Mouse (Mus musculus): ENCODE measurements around the gene Mtfp1. TPM values are rescaled to one million over a fixed set of nuclear protein-coding genes. Genes with fewer than 3 reads are reported as not detected.
A peak's percentile ranks its signal among the peaks of the same experiment; 100 is the strongest.

Mtfp1 gene
- total and polyA plus RNA-seq, 3 experiments: 6.5 to 14.2 (median 12.7) TPM

DNA sequence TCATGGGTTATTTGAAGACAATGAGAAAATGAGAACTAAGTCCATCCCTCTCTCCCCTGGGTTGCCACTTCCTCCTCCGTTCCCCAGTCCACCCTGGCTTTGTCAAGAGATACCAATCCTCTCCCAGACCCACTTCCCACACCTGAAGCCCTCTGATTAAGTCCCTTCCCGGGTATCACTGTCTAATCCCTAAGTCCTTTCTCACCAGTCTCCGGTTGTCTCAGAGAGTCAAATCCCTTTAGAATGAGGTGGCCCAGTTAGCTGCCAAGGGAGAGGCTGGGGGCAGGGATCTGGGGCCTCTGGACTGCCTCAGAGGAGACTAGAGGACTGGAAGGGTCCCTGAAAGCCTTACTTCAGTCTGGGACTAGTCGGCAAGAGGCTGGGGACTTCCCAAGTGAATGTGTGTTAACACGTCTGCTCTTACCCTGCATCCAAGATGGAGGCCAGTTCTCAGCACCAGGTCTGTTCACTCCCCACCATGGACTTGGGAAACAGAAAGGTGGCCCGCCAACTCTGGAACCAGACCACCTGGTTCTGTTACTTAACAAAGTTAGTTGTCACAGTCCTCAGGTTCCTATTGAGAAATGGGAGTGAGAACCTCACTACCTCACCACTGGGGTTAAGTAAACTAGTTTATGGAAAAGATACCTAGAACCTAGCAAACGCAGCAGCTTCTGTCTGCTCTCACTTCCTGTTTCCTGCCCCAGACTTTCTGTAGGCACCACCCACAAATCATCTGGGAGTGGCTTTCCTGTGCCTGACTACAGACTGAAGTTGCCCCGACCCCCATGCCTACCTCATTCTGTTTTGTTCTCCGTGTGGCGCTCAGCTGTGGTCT lies 27.7 kb upstream of the Mtfp1 start, which contains the start of gene Sec14l2:
Sec14l2 (minus strand) TSS at position 674 of the 838 bp plus-strand sequence.
- peak; percentile 72 for DNase-seq (ENCODE audit: low spot score)
- H3K9me3 ChIP-seq (replicated peaks): no peaks in the 10 kb centered on the region; the same call in 1 of the 2 replicates
- peaks cover 6% of the 10 kb centered on the region for H3K36me3 ChIP-seq (replicated peaks)
- peak within 1 kb of the TSS; percentile 67 for H3K4me3 ChIP-seq (ENCODE audit: low read depth, low read length)
- H3K27me3 ChIP-seq (ENCODE audit: insufficient read depth, low read length): peaks cover 33% of the 10 kb centered on the region
- TF ChIP-seq GATA1 (IDR thresholded peaks at IDR 0.05; ENCODE audit: borderline replicate concordance, low read length) (no peak), TAL1 (conservative IDR thresholded peaks at IDR 0.05; ENCODE audit: low read depth, low read length) (no peak)
- H3K4me1 ChIP-seq (ENCODE audit: insufficient read depth, low read depth, low read length): peaks cover 53% of the 10 kb centered on the region
- ATAC-seq (ENCODE audit: extremely low read depth, insufficient number of reproducible peaks, low FRiP score, poor library complexity, severe bottlenecking): peak; percentile 62

DNA sequence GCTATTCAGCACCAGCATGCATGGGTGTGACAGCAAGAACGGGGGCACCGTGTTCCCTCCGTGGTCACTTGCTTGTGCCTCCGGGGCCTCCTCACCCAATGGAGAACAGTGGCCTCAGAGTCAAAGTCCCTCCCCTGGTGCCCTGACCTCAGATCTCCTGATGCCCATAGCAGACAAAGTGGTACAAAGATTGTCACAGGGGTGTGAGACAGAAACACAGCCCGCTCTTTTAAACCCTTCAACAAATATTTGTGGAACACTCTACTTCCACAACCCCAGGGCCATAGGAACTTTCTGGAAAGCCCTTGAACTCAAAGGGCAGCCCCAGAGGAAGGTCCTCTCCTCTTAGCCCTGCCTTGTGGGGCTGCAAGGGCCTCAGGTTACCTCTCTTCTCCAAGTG lies 27.0 kb upstream of the Mtfp1 start:
- H3K4me3 ChIP-seq (ENCODE audit: low read depth, low read length): peak overlapping the region; percentile 67; the same call in 1 of the 2 replicates
- peaks cover 40% of the 10 kb centered on the region for H3K27me3 ChIP-seq (ENCODE audit: insufficient read depth, low read length)
- no peak for DNase-seq (ENCODE audit: low spot score)
- peaks cover 58% of the 10 kb centered on the region for H3K4me1 ChIP-seq (ENCODE audit: insufficient read depth, low read depth, low read length)
- no peaks in the 10 kb centered on the region; the same call in 1 of the 2 replicates for H3K9me3 ChIP-seq (replicated peaks)
- ATAC-seq (ENCODE audit: extremely low read depth, insufficient number of reproducible peaks, low FRiP score, poor library complexity, severe bottlenecking): no peak
- TF ChIP-seq GATA2 (IDR thresholded peaks at IDR 0.05; ENCODE audit: borderline replicate concordance, low read depth, low read length): no peak
- TF ChIP-seq CTCF (IDR thresholded peaks at IDR 0.05; ENCODE audit: low read depth, low read length): no peak
- TF ChIP-seq GATA1 (IDR thresholded peaks at IDR 0.05; ENCODE audit: borderline replicate concordance, low read length): no peak
- peaks cover 6% of the 10 kb centered on the region for H3K36me3 ChIP-seq (replicated peaks)

DNA sequence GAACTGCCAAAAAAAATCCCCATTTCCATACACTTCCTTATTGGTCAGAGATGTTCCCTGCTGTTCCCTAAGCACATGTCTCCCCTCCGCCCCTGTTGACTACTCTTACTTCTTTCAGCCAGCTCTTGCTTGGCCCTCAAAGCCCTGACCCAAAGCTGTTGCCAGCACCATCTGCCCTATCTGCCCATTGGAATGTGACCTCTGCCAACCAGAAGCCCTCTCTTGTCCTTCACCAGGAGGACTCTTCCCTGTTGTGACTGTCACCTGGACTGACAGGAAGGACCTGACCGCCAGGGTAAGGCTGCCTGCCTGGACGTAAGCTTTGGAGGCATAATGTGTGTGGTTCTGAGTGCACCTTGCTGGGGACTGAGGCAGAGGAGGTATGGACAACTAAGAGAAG lies 26.4 kb upstream of the Mtfp1 start:
- H3K36me3 ChIP-seq (replicated peaks): peaks cover 6% of the 10 kb centered on the region
- no peak overlapping the region for H3K4me3 ChIP-seq (ENCODE audit: low read depth, low read length)
- DNase-seq (ENCODE audit: low spot score): no peak
- no peak for TF ChIP-seq GATA1 (IDR thresholded peaks at IDR 0.05; ENCODE audit: borderline replicate concordance, low read length)
- no peak for TF ChIP-seq TAL1 (conservative IDR thresholded peaks at IDR 0.05; ENCODE audit: low read depth, low read length)
- TF ChIP-seq POLR2AphosphoS5 (IDR thresholded peaks at IDR 0.05; ENCODE audit: insufficient replicate concordance, low read depth, low read length): no peak
- no peak for TF ChIP-seq CTCF (IDR thresholded peaks at IDR 0.05; ENCODE audit: low read depth, low read length)
- TF ChIP-seq GATA2 (IDR thresholded peaks at IDR 0.05; ENCODE audit: borderline replicate concordance, low read depth, low read length): no peak
- no peaks in the 10 kb centered on the region; the same call in 1 of the 2 replicates for H3K9me3 ChIP-seq (replicated peaks)
- peaks cover 64% of the 10 kb centered on the region for H3K4me1 ChIP-seq (ENCODE audit: insufficient read depth, low read depth, low read length)
- no peak for ATAC-seq (ENCODE audit: extremely low read depth, insufficient number of reproducible peaks, low FRiP score, poor library complexity, severe bottlenecking)
- peaks cover 45% of the 10 kb centered on the region for H3K27me3 ChIP-seq (ENCODE audit: insufficient read depth, low read length)

GRCm38 (mm10) chr11:4119635-4120034 lies 24.4 kb upstream of the Mtfp1 start:
- no peak for DNase-seq (ENCODE audit: low spot score)
- TF ChIP-seq GATA2 (IDR thresholded peaks at IDR 0.05; ENCODE audit: borderline replicate concordance, low read depth, low read length) (no peak), TAL1 (conservative IDR thresholded peaks at IDR 0.05; ENCODE audit: low read depth, low read length) (no peak), CTCF (IDR thresholded peaks at IDR 0.05; ENCODE audit: low read depth, low read length) (no peak), GATA1 (IDR thresholded peaks at IDR 0.05; ENCODE audit: borderline replicate concordance, low read length) (no peak)
- H3K36me3 ChIP-seq (replicated peaks): peaks cover 6% of the 10 kb centered on the region
- H3K4me1 ChIP-seq (ENCODE audit: insufficient read depth, low read depth, low read length): peaks cover 72% of the 10 kb centered on the region
- peaks cover 59% of the 10 kb centered on the region for H3K27me3 ChIP-seq (ENCODE audit: insufficient read depth, low read length)
- ATAC-seq (ENCODE audit: extremely low read depth, insufficient number of reproducible peaks, low FRiP score, poor library complexity, severe bottlenecking): no peak
- H3K9me3 ChIP-seq (replicated peaks): no peaks in the 10 kb centered on the region
- no peak overlapping the region for H3K4me3 ChIP-seq (ENCODE audit: low read depth, low read length)

- H3K4me1 ChIP-seq (ENCODE audit: insufficient read depth, low read depth, low read length): peaks cover 63% of the 10 kb centered on the region
- DNase-seq (ENCODE audit: low spot score) (no peak), ATAC-seq (ENCODE audit: extremely low read depth, insufficient number of reproducible peaks, low FRiP score, poor library complexity, severe bottlenecking) (no peak)
- TF ChIP-seq CTCF (IDR thresholded peaks at IDR 0.05; ENCODE audit: low read depth, low read length) (no peak), GATA2 (IDR thresholded peaks at IDR 0.05; ENCODE audit: borderline replicate concordance, low read depth, low read length) (no peak), TAL1 (conservative IDR thresholded peaks at IDR 0.05; ENCODE audit: low read depth, low read length) (no peak), POLR2AphosphoS5 (IDR thresholded peaks at IDR 0.05; ENCODE audit: insufficient replicate concordance, low read depth, low read length) (no peak), GATA1 (IDR thresholded peaks at IDR 0.05; ENCODE audit: borderline replicate concordance, low read length) (no peak)
- no peaks in the 10 kb centered on the region for H3K9me3 ChIP-seq (replicated peaks)
- H3K27me3 ChIP-seq (ENCODE audit: insufficient read depth, low read length): peaks cover 66% of the 10 kb centered on the region
- H3K4me3 ChIP-seq (ENCODE audit: low read depth, low read length): peak overlapping the region; percentile 65; the same call in 1 of the 2 replicates
- peaks cover 6% of the 10 kb centered on the region for H3K36me3 ChIP-seq (replicated peaks)
Measured at GRCm38 (mm10) chr11:4118081-4118921, 23.1 kb upstream of the Mtfp1 start.

DNA sequence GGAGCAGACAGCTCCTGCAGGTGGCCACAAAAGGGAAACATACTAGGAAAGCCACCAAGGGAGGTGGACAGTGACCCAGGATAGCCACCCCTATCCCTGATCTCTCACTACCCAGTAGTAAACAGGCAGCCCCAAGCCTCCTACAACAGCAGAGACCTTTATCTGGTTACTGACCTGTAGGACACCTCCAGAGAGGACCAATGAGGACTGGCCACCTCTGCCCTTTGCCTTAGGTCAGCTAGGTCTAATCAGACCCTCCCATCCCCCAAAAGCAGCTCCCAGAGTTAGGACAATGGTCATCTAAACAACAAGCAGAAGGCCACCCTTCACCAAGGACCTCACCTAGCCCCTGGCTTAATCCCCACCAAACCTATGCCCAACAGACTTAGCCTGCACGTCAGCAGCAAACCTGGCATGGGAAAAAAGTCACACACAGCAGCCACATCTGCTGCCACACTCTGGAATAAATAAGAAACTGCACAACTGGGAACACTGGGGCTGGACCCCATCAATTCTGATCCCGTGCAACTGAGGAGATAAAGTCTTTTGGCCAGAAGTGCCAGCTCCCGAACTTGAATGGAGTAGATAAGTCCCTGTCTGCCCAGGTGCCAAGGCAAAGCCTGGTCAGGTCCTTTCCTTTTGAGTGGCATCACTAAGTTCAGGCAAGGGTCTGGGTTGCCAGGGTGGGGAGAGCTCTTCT lies 22.3 kb upstream of the Mtfp1 start:
- DNase-seq (ENCODE audit: low spot score): no peak

More for the DNA sequence above, 22.3 kb upstream of the Mtfp1 start:
- peaks cover 55% of the 10 kb centered on the region for H3K4me1 ChIP-seq (ENCODE audit: insufficient read depth, low read depth, low read length)
- no peak overlapping the region for H3K4me3 ChIP-seq (ENCODE audit: low read depth, low read length)
- no peak for TF ChIP-seq POLR2AphosphoS5 (IDR thresholded peaks at IDR 0.05; ENCODE audit: insufficient replicate concordance, low read depth, low read length)
- no peak for TF ChIP-seq GATA1 (IDR thresholded peaks at IDR 0.05; ENCODE audit: borderline replicate concordance, low read length)
- no peak for TF ChIP-seq TAL1 (conservative IDR thresholded peaks at IDR 0.05; ENCODE audit: low read depth, low read length)
- TF ChIP-seq CTCF (IDR thresholded peaks at IDR 0.05; ENCODE audit: low read depth, low read length): no peak
- TF ChIP-seq GATA2 (IDR thresholded peaks at IDR 0.05; ENCODE audit: borderline replicate concordance, low read depth, low read length): no peak
- H3K36me3 ChIP-seq (replicated peaks): peaks cover 6% of the 10 kb centered on the region
- peaks cover 73% of the 10 kb centered on the region for H3K27me3 ChIP-seq (ENCODE audit: insufficient read depth, low read length)
- no peaks in the 10 kb centered on the region for H3K9me3 ChIP-seq (replicated peaks)
- no peak for ATAC-seq (ENCODE audit: extremely low read depth, insufficient number of reproducible peaks, low FRiP score, poor library complexity, severe bottlenecking)

Data from G1E (cell line).